Mouse (Mus musculus) kidney, embryonic 14.5 days (tissue): ENCODE data around the gene Rnf121. TPM values are rescaled to one million over a fixed set of nuclear protein-coding genes. Genes with fewer than 3 reads are reported as not detected.

Experiments used
- ATAC-seq: fragments of 200-750 bp; cut with Nextera tagmentation; 2 replicates; pipeline ENCODE4 v1.8.0; 2017; ENCODE audit warnings: moderate number of reproducible peaks, mild to moderate bottlenecking, moderate TSS enrichment, moderate library complexity; ENCODE audit not compliant: low FRiP score, low TSS enrichment
- H3K27ac ChIP-seq: fragments of 300-500 bp; sonication (generic); 2 replicates; pipeline ENCODE4 v1.5.1; 2014; ENCODE audit warnings: low read depth, mild to moderate bottlenecking, low read length, moderate library complexity, mixed read lengths
- H3K27me3 ChIP-seq: fragments of 300-500 bp; sonication (generic); 2 replicates; pipeline ENCODE4 v1.6.1; 2014; ENCODE audit warnings: mild to moderate bottlenecking, low read length; ENCODE audit not compliant: control insufficient read depth, insufficient read depth
- H3K36me3 ChIP-seq: fragments of 300-500 bp; sonication (generic); 2 replicates; pipeline ENCODE4 v1.6.1; 2014; ENCODE audit warnings: low read length, mixed read lengths; ENCODE audit not compliant: control insufficient read depth, insufficient read depth
- H3K4me1 ChIP-seq: fragments of 300-500 bp; sonication (generic); 2 replicates; pipeline ENCODE4 v1.6.1; 2014; ENCODE audit warnings: low read length, mixed read lengths; ENCODE audit not compliant: control insufficient read depth, insufficient read depth
- H3K4me2 ChIP-seq: fragments of 300-500 bp; sonication (generic); replicated peaks from 2 replicates; pipeline ENCODE4 v1.6.1; 2014; ENCODE audit warnings: low read depth, mild to moderate bottlenecking, low read length
- H3K4me3 ChIP-seq: fragments of 300-500 bp; sonication (generic); 2 replicates; pipeline ENCODE4 v1.5.1; 2014; ENCODE audit warnings: mild to moderate bottlenecking, low read length
- H3K9ac ChIP-seq: fragments of 300-500 bp; sonication (generic); 2 replicates; pipeline ENCODE4 v1.6.1; 2014; ENCODE audit warnings: low read depth, mild to moderate bottlenecking, low read length, moderate library complexity
- H3K9me3 ChIP-seq: fragments of 300-500 bp; sonication (generic); 2 replicates; pipeline ENCODE4 v1.6.1; 2016; ENCODE audit warnings: low read length; ENCODE audit not compliant: control insufficient read depth
- WGBS: fragments of 180-500 bp; shearing (Covaris S2); extraction: QIAGEN DNeasy Blood & Tissue Kit; methylation state at CpG from one replicate; pipeline ENCODE4 v1.1.7; 2014; 5-methylcytosine and 5-hydroxymethylcytosine counted together
- polyA plus RNA-seq: library from polyadenylated mRNA; unstranded; fragments of >200 nt; fragmentation: Nextera tagmentation; extraction: Ambion mirVana; gene quantifications from 2 replicates; pipeline ENCODE4 v1.2.1, GENCODE M21; 2014

Rnf121 gene
- polyA plus RNA-seq, 1 experiment from 2014 or later, result 28.8 TPM

DNA sequence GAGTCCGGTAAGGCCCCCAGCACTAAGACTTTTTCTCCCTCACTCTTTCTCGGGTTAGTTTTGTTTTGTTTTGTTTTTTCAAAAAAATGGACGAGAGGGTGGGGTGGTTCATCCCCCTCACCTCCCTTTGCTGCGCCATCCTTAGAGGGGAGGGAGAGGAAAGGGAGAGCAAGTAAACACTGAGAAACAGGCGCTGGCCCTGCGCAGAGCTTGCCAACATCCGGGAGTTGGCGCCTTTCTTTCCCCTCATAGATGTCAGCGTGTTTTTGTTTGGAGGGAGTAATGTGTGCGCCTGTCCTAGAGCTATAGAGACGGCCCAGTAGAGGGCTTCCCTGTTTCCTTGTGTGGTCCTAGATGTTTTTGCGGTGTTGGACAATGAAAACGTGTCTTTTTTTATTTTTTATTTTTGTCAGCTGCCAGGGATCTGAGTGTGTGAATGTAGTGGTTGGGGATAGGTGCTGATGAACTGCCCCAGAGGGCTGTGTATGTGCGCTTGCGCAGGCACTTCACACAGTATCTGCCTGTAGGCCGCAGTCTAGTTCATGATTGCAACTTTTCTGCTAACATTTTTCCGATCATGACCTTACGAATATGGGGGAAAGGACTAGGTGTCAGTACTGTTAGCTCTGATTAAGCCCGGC is 94.3 kb downstream of the Rnf121 start:
- Histone ChIP-seq H3K27me3 (no peaks in the 10 kb centered on the region), H3K4me3 (peak overlapping the region; percentile 62), H3K9me3 (no peaks in the 10 kb centered on the region), H3K36me3 (no peaks in the 10 kb centered on the region), H3K4me2 (peak overlapping the region; percentile 87), H3K4me1 (peaks cover 29% of the 10 kb centered on the region), H3K9ac (peak overlapping the region; percentile 81), H3K27ac (peak overlapping the region; percentile 100)
- 7% methylated on average over 19 of the region's 19 CpGs for WGBS
- ATAC-seq, result peak; percentile 66

DNA sequence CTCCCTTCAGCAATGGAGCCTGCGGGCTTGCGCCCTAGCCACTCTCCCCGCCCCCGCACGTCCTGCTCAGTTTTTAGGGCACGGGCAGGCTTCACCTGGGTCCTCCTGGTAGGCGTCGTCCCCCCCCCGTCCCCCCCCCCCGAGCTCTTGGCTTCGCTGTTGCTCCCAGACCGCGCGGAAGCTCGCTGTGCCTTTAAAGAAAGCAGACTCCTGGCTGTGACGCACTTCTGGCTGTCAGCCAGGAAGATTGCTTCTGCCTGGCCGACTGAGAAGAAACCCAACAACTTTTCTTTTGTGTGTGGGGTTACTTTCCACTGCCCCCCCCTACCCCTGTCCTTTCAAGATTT is 94.9 kb downstream of the Rnf121 start:
- 2% methylated on average over 10 of the region's 17 CpGs for WGBS
- no peaks in the 10 kb centered on the region for H3K27me3 ChIP-seq
- no peaks in the 10 kb centered on the region for H3K36me3 ChIP-seq
- peaks cover 29% of the 10 kb centered on the region for H3K4me1 ChIP-seq
- H3K9ac ChIP-seq, result peak overlapping the region; percentile 81
- no peaks in the 10 kb centered on the region for H3K9me3 ChIP-seq
- H3K4me3 ChIP-seq, result peak overlapping the region; percentile 62
- ATAC-seq, result peak; percentile 67
- peak overlapping the region; percentile 100 for H3K27ac ChIP-seq
- peak overlapping the region; percentile 87 for H3K4me2 ChIP-seq

DNA sequence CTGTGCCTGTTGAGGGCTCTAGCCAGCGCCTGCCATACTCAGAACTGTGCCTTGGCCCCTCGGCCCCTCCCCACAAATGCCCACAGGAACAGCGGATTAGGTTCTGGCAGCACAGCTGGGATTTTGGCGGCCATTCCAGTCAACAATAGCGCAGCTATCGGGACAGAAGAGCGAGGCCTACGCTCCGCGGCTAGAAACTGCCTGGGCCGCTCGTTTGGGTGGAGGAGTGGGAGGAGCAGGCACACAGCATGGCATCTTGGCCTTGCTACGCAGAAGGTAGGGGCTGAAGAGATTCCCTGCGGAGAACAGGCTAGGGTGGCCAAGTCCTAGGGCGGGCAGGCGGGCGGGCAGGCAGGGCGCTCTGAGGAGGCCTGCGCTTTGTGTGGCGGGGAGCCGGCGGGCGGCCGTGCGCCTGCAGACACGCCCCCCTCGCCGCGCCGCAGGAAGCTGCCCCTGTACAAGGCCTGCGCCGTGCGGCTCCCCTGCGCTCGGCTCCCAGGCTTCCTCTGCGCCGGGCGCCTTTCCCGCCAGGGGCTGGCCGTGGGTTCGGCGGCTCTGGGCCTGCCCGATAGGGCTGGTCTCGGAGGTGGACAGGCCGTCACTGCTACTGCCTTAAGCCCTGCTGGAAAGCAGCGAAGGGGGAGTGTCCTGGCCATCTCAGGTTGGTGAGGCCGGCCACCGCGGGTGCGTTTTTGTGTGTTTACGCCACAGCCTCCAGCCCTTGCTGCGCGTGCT is 95.4 kb downstream of the Rnf121 start:
- Histone ChIP-seq H3K9ac (peak overlapping the region; percentile 81), H3K4me1 (peaks cover 33% of the 10 kb centered on the region), H3K27me3 (no peaks in the 10 kb centered on the region), H3K9me3 (no peaks in the 10 kb centered on the region), H3K4me2 (peak overlapping the region; percentile 87), H3K4me3 (peak overlapping the region; percentile 62), H3K36me3 (no peaks in the 10 kb centered on the region), H3K27ac (peak overlapping the region; percentile 100)
- WGBS, result under 1% methylated on average over 48 of the region's 53 CpGs
- ATAC-seq, result peak; percentile 94

Other genes with a start within 250 kb of the Rnf121 start
- not detected in 2 replicates for gene Phox2a, start 247.2 kb downstream of the Rnf121 start, polyA plus RNA-seq
- gene Inppl1, start 227.2 kb downstream of the Rnf121 start, polyA plus RNA-seq, result 24.6 and 45.8 TPM in 2 replicates
- gene Folr2, start 208.3 kb downstream of the Rnf121 start, polyA plus RNA-seq, result 1.6 and 1.9 TPM in 2 replicates
- 71.4 and 91.0 TPM in 2 replicates for gene Anapc15, start 201.8 kb downstream of the Rnf121 start, polyA plus RNA-seq
- 27.3 and 30.4 TPM in 2 replicates for gene Folr1, start 194.7 kb downstream of the Rnf121 start, polyA plus RNA-seq
- gene Lamtor1, start 159.6 kb downstream of the Rnf121 start, polyA plus RNA-seq, result 135 and 152 TPM in 2 replicates
- 0.27 and 0.37 TPM in 2 replicates for gene Tomt, start 159.1 kb downstream of the Rnf121 start, polyA plus RNA-seq
- gene Lrrc51, start 131.6 kb downstream of the Rnf121 start, polyA plus RNA-seq, result 10.0 and 14.7 TPM in 2 replicates
- gene Numa1, start 131.4 kb downstream of the Rnf121 start, polyA plus RNA-seq, result 69.6 and 110 TPM in 2 replicates
- gene Il18bp, start 46.8 kb downstream of the Rnf121 start, polyA plus RNA-seq, result 2.5 and 3.9 TPM in 2 replicates
- gene Xndc1, start within 50 bp of the Rnf121 start, polyA plus RNA-seq, result 25.4 and 27.1 TPM in 2 replicates
- gene Xntrpc, start 244 bp upstream of the Rnf121 start, polyA plus RNA-seq, result 1.5 and 1.6 TPM in 2 replicates
- gene Trpc2, start 17.6 kb upstream of the Rnf121 start, polyA plus RNA-seq, result not detected in 2 replicates
- 0.88 and 1.2 TPM in 2 replicates for gene Art1, start 36.3 kb upstream of the Rnf121 start, polyA plus RNA-seq
- 1.8 and 2.1 TPM in 2 replicates for gene Art5, start 44.0 kb upstream of the Rnf121 start, polyA plus RNA-seq
- gene Chrna10, start 51.4 kb upstream of the Rnf121 start, polyA plus RNA-seq, result not detected in 2 replicates
- 37.5 and 55.4 TPM in 2 replicates for gene Nup98, start 144.7 kb upstream of the Rnf121 start, polyA plus RNA-seq
- gene Pgap2, start 144.7 kb upstream of the Rnf121 start, polyA plus RNA-seq, result 80.9 and 85.3 TPM in 2 replicates
- gene Rhog, start 190.6 kb upstream of the Rnf121 start, polyA plus RNA-seq, result 47.6 and 62.6 TPM in 2 replicates
- 8.1 and 11.6 TPM in 2 replicates for gene Stim1, start 202.3 kb upstream of the Rnf121 start, polyA plus RNA-seq